Comparison of ENCODE assay signal across 16 mouse cellular contexts in genomic region chr1:106612166-106613031, GRCm38 (mm10).
DNase-seq lines count a peak whose midpoint lies in the region; ATAC-seq lines count a peak whose summit lies in the region.
"Had no signal": no experiment of that assay in that cellular context is flagged by ENCODE, and none has a peak within 500 bp of the region (broad histone marks: within the 10 kb centered on the region; RNA-seq: fewer than 3 reads in every experiment).

No protein-coding gene starts in this region.

- no peak for DNase-seq in heart, adult 8-10 months (ENCODE audit: low spot score)
- peak; percentile 56 for DNase-seq in 416B (ENCODE audit: low read depth)
- DNase-seq in T-cell, adult 2 months (ENCODE audit: low spot score), result peak; percentile 65
- peak; percentile 37 for DNase-seq in kidney, postnatal 14 days
- no peak for DNase-seq in right cerebral cortex, postnatal 36 days (ENCODE audit: low spot score in 2 of 2)
- DNase-seq in testis, postnatal 14 days (ENCODE audit: low spot score), result no peak
- DNase-seq: adrenal gland, postnatal 36 days; cerebellum, adult 11 months; gastrocnemius, postnatal 10 days; lung, postnatal 10 days; right cerebral cortex, postnatal 25 days had no signal

- no peak overlapping the region for H3K4me3 ChIP-seq in heart, embryonic 16.5 days (ENCODE audit: low read length)
- H3K4me3 ChIP-seq: limb, embryonic 15.5 days; midbrain, embryonic 15.5 days; neural tube, embryonic 15.5 days had no signal

- H3K9me3 ChIP-seq in heart, embryonic 16.5 days (replicated peaks; ENCODE audit: control insufficient read depth, low read length), result no peaks in the 10 kb centered on the region
- H3K9me3 ChIP-seq: limb, embryonic 15.5 days; midbrain, embryonic 15.5 days; neural tube, embryonic 15.5 days had no signal

- no peaks in the 10 kb centered on the region for H3K27me3 ChIP-seq in heart, embryonic 16.5 days (ENCODE audit: control insufficient read depth, insufficient read depth, low read length)
- H3K27me3 ChIP-seq: limb, embryonic 15.5 days; midbrain, embryonic 15.5 days; neural tube, embryonic 15.5 days had no signal

- H3K9ac ChIP-seq in heart, embryonic 16.5 days (ENCODE audit: low read length), result no peak overlapping the region
- H3K9ac ChIP-seq: limb, embryonic 15.5 days; midbrain, embryonic 15.5 days; neural tube, embryonic 15.5 days had no signal

- peaks cover 9% of the 10 kb centered on the region; the same call in 1 of the 2 replicates for H3K4me1 ChIP-seq in heart, embryonic 16.5 days (ENCODE audit: control insufficient read depth, insufficient read depth, low read length)
- H3K4me1 ChIP-seq: midbrain, embryonic 15.5 days; neural tube, embryonic 15.5 days had no signal

- peak; percentile 55; the same call in 1 of the 2 replicates for ATAC-seq in heart, embryonic 16.5 days (replicated peaks; ENCODE audit: extremely low read depth, insufficient read depth, low FRiP score)
- ATAC-seq in erythroblast, adult 5-6 weeks (replicated peaks; ENCODE audit: low FRiP score, poor library complexity, severe bottlenecking), result no peak

- 61% methylated on average over 8 of the region's 8 CpGs for WGBS in heart, embryonic 16.5 days

- H3K4me2 ChIP-seq in heart, embryonic 16.5 days (ENCODE audit: low read depth, low read length), result no peak overlapping the region
- H3K4me2 ChIP-seq: limb, embryonic 15.5 days; midbrain, embryonic 15.5 days; neural tube, embryonic 15.5 days had no signal

- peak overlapping the region; percentile 27; the same call in 1 of the 2 replicates for H3K27ac ChIP-seq in heart, embryonic 16.5 days (ENCODE audit: low read length)
- H3K27ac ChIP-seq: limb, embryonic 15.5 days; midbrain, embryonic 15.5 days; neural tube, embryonic 15.5 days had no signal

- no peaks in the 10 kb centered on the region for H3K36me3 ChIP-seq in heart, embryonic 16.5 days (ENCODE audit: control insufficient read depth, insufficient read depth)
- H3K36me3 ChIP-seq: limb, embryonic 15.5 days; midbrain, embryonic 15.5 days; neural tube, embryonic 15.5 days had no signal

Comparison
In these comparisons a context has a peak if more than half of its experiments do, and no peak if none do; other contexts are left out.
1. DNase-seq: peak in 416B (single experiment), T-cell, adult 2 months (single experiment) and kidney, postnatal 14 days (single experiment); none in heart, adult 8-10 months (single experiment), right cerebral cortex, postnatal 36 days (0 of 2) and testis, postnatal 14 days (single experiment).